Mouse (Mus musculus) CH12.LX (cell line): Measurements from ENCODE around the gene Pigx. TPM values are rescaled to one million over a fixed set of nuclear protein-coding genes. Genes with fewer than 3 reads are reported as not detected.
"Not testable (repeated sequence)": the region's sequence is repeated elsewhere in the genome, so short reads cannot be mapped to it uniquely, and the experiment has no call there.

Experiments used
- DNase-seq: peaks from one replicate; pipeline ENCODE4 v3.0.0-alpha.2; 2013; ENCODE audit errors: extremely low read depth
- H3K27ac ChIP-seq: 2 replicates; pipeline ENCODE4 v1.5.1; 2012; ENCODE audit warnings: low read depth, mild to moderate bottlenecking, control low read depth, moderate library complexity; ENCODE audit not compliant: insufficient read depth
- H3K27me3 ChIP-seq: replicated peaks from 2 replicates; pipeline ENCODE3; 2012; ENCODE audit warnings: inconsistent platforms
- H3K36me3 ChIP-seq, 2 experiments: replicated peaks in 1 of 2; 2 replicates each; pipeline versions ENCODE3 to v1.6.1; 2012; ENCODE audit warnings: inconsistent platforms in 1 of 2, low read length in 1 of 2, mild to moderate bottlenecking in 1 of 2, mixed read lengths in 1 of 2, moderate library complexity in 1 of 2; ENCODE audit not compliant: control insufficient read depth in 1 of 2, insufficient read depth in 1 of 2
- H3K4me1 ChIP-seq, 2 experiments: 2 replicates each; pipeline ENCODE4 v1.6.1; 2012; ENCODE audit warnings: inconsistent platforms in 1 of 2, moderate library complexity in 1 of 2; ENCODE audit not compliant: insufficient read depth in 2 of 2, control insufficient read depth in 1 of 2
- H3K4me2 ChIP-seq: 2 replicates; pipeline ENCODE4 v1.6.1; 2012; ENCODE audit warnings: low read depth, mild to moderate bottlenecking, control low read depth; ENCODE audit not compliant: poor library complexity, insufficient read depth, severe bottlenecking
- H3K4me3 ChIP-seq, 3 experiments: fragments of 150-350 bp in 1 of 3; sonication (generic) in 1 of 3; replicated peaks in 1 of 3; 2 replicates each; pipeline versions ENCODE3 to v1.5.1; 2011 to 2012; ENCODE audit warnings: low read depth in 2 of 3, low read length in 2 of 3, mild to moderate bottlenecking in 2 of 3, moderate library complexity in 2 of 3, control low read depth in 1 of 3, improper control_type of control experiment in 1 of 3, inconsistent platforms in 1 of 3, mixed read lengths in 1 of 3; ENCODE audit not compliant: poor library complexity in 1 of 3
- H3K79me2 ChIP-seq: replicated peaks from 2 replicates; pipeline ENCODE4 v1.6.1; 2012; ENCODE audit warnings: mild to moderate bottlenecking, moderate library complexity; ENCODE audit not compliant: control insufficient read depth, poor library complexity, insufficient read depth, severe bottlenecking; ENCODE audit errors: extremely low read depth
- H3K9ac ChIP-seq: 2 replicates; pipeline ENCODE4 v1.6.1; 2012; ENCODE audit warnings: low read depth, mild to moderate bottlenecking, control low read depth, moderate library complexity; ENCODE audit not compliant: insufficient read depth
- H3K9me3 ChIP-seq: replicated peaks from 2 replicates; pipeline ENCODE3; 2012; ENCODE audit warnings: low read length, inconsistent platforms, mixed read lengths
- BHLHE40 ChIP-seq: IDR thresholded peaks from 2 replicates; pipeline ENCODE4 v1.6.1; 2011; ENCODE audit warnings: mild to moderate bottlenecking, low read depth, low read length, improper control_type of control experiment
- CHD1 ChIP-seq: IDR thresholded peaks from 2 replicates; pipeline ENCODE4 v1.6.1; 2012; ENCODE audit warnings: low read depth, low read length, improper control_type of control experiment, inconsistent platforms
- CTCF ChIP-seq, 2 experiments: IDR thresholded peaks in 1 of 2; conservative IDR thresholded peaks in 1 of 2; 2 replicates each; pipeline ENCODE4 v1.5.1; 2011 to 2012; ENCODE audit warnings: low read depth in 2 of 2, low read length in 2 of 2, improper control_type of control experiment in 1 of 2, inconsistent platforms in 1 of 2, mild to moderate bottlenecking in 1 of 2, moderate library complexity in 1 of 2
- E2F4 ChIP-seq: IDR thresholded peaks from 2 replicates; pipeline ENCODE4 v1.6.1; 2011; ENCODE audit warnings: low read depth, low read length, improper control_type of control experiment; ENCODE audit not compliant: insufficient replicate concordance
- ELF1 ChIP-seq: IDR thresholded peaks from 2 replicates; pipeline ENCODE4 v1.6.1; 2014; ENCODE audit warnings: low read depth, mild to moderate bottlenecking, inconsistent platforms, low read length, improper control_type of control experiment
- HCFC1 ChIP-seq: IDR thresholded peaks from 2 replicates; pipeline ENCODE4 v1.6.1; 2012; ENCODE audit warnings: low read depth, mild to moderate bottlenecking, inconsistent platforms, low read length, improper control_type of control experiment
- JUND ChIP-seq: conservative IDR thresholded peaks from 2 replicates; pipeline ENCODE4 v1.6.1; 2011; ENCODE audit warnings: low read depth, low read length, improper control_type of control experiment
- KAT2A ChIP-seq: IDR thresholded peaks from 2 replicates; pipeline ENCODE4 v1.6.1; 2012; ENCODE audit warnings: low read length, improper control_type of control experiment, inconsistent platforms; ENCODE audit not compliant: insufficient replicate concordance
- MAFK ChIP-seq: IDR thresholded peaks from 2 replicates; pipeline ENCODE4 v1.6.1; 2011; ENCODE audit warnings: low read length, improper control_type of control experiment; ENCODE audit not compliant: insufficient replicate concordance
- MXI1 ChIP-seq: IDR thresholded peaks from 2 replicates; pipeline ENCODE4 v1.6.1; 2011; ENCODE audit warnings: mild to moderate bottlenecking, low read depth, low read length, improper control_type of control experiment
- MYC ChIP-seq: IDR thresholded peaks from 2 replicates; pipeline ENCODE4 v1.6.1; 2011; ENCODE audit warnings: low read depth, mild to moderate bottlenecking, improper control_type of control experiment, low read length
- PAX5 ChIP-seq: IDR thresholded peaks from 2 replicates; pipeline ENCODE4 v1.6.1; 2012; ENCODE audit warnings: low read length, inconsistent platforms, mixed read lengths
- POLR2A ChIP-seq: IDR thresholded peaks from 2 replicates; pipeline ENCODE4 v1.6.1; 2011; ENCODE audit warnings: low read depth, mild to moderate bottlenecking, improper control_type of control experiment, low read length
- RCOR1 ChIP-seq: conservative IDR thresholded peaks from 2 replicates; pipeline ENCODE4 v1.6.1; 2012; ENCODE audit warnings: low read depth, mild to moderate bottlenecking, inconsistent platforms, low read length, improper control_type of control experiment
- TBP ChIP-seq: conservative IDR thresholded peaks from 2 replicates; pipeline ENCODE4 v1.6.1; 2011; ENCODE audit warnings: low read depth, low read length, improper control_type of control experiment
- USF1 ChIP-seq: IDR thresholded peaks from 2 replicates; pipeline ENCODE4 v1.6.1; 2014; ENCODE audit warnings: low read depth, mild to moderate bottlenecking, inconsistent platforms, low read length, improper control_type of control experiment
- ZC3H11A ChIP-seq: IDR thresholded peaks from 2 replicates; pipeline ENCODE4 v1.6.1; 2012; ENCODE audit warnings: low read depth, mild to moderate bottlenecking, inconsistent platforms, low read length, improper control_type of control experiment
- ZKSCAN1 ChIP-seq: IDR thresholded peaks from 2 replicates; pipeline ENCODE4 v1.6.1; 2012; ENCODE audit warnings: low read depth, inconsistent platforms, low read length, improper control_type of control experiment, borderline replicate concordance
- ZMIZ1 ChIP-seq: IDR thresholded peaks from 2 replicates; pipeline ENCODE4 v1.6.1; 2012; ENCODE audit warnings: low read depth, mild to moderate bottlenecking, inconsistent platforms, low read length, improper control_type of control experiment
- ZNF384 ChIP-seq: IDR thresholded peaks from 2 replicates; pipeline ENCODE4 v1.6.1; 2012; ENCODE audit warnings: low read depth, low read length, improper control_type of control experiment, inconsistent platforms
- dilution Hi-C: fragments of 300-500 bp; cut with MboI; formaldehyde crosslinking; loops from 2 replicates; pipeline ENCODE4 v1.14.3; 2020; ENCODE audit warnings: low sequenced_read_pairs; ENCODE audit not compliant: extremely low pct_unique_long_range_greater_than_20kb, extremely low pct_ligation_motif_present
- in situ Hi-C: fragments of 300-500 bp; cut with MboI; formaldehyde crosslinking; loops from 3 replicates; pipeline ENCODE4 v1.14.3; 2019; ENCODE audit warnings: low sequenced_read_pairs, low pct_ligation_motif_present, low pct_unique_long_range_greater_than_20kb, mixed read lengths
- polyA plus RNA-seq: library from polyadenylated mRNA; unstranded; fragments of >175 nt; gene quantifications from 2 replicates; pipeline ENCODE4 v1.2.1, GENCODE M21; 2012; ENCODE audit warnings: low read depth; ENCODE audit not compliant: insufficient read length
- total RNA-seq, 2 experiments: library from RNA; depleted of rRNA; stranded (reverse); fragments of 300-350 nt in 1 of 2; fragments of >200 nt in 1 of 2; gene quantifications; 2 replicates each; pipeline ENCODE4 v1.2.3; 2012 to 2014

Gene Pigx
- total and polyA plus RNA-seq, 3 experiments: 48.1 to 83.0 (median 48.1) TPM

DNA sequence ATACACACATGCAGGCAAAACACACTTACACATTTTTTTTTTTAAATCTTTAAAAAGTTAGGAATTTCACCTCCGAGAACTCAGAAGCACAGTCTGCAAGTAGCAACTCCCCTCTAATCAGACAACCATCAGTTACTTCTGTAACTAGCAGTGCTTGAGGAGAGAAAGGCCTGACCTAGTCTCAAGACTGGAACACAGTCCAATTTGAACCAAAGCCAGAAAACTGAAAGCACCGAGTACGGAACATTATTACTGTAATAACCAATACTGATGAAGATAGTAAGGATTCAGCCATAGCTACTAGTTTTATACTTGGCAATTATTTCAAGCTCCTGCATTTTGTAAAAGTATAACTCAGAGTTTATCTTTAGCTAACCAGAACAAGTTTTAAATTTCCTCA lies 23.1 kb downstream of the Pigx start:
- Histone ChIP-seq H3K36me3 (peaks cover 4 to 25% of the 10 kb centered on the region in 2 experiments), H3K9me3 (no peaks in the 10 kb centered on the region), H3K9ac (peak overlapping the region; percentile 88; the same call in 1 of the 2 replicates), H3K4me3 (peak overlapping the region in 1 of 3 experiments; percentile 5), H3K4me1 (peaks cover 9 to 54% of the 10 kb centered on the region in 2 experiments), H3K4me2 (peak overlapping the region; percentile 92), H3K27ac (no peak overlapping the region), H3K27me3 (no peaks in the 10 kb centered on the region), H3K79me2 (peaks cover 65% of the 10 kb centered on the region)
- DNase-seq: no peak
- TF ChIP-seq CTCF (conservative IDR thresholded peaks at IDR 0.05 in 1 of 2, IDR thresholded peaks at IDR 0.05 in 1 of 2; ENCODE audit: low read depth in 2 of 2, low read length in 2 of 2) (no peak), CHD1 (no peak), HCFC1 (no peak), RCOR1 (no peak), ZC3H11A (no peak), KAT2A (no peak), USF1 (no peak), MYC (no peak), JUND (no peak), ZMIZ1 (no peak), ZNF384 (no peak), MXI1 (no peak)
- in situ Hi-C loops: no loop called here
- dilution Hi-C loops: no loop called here

DNA sequence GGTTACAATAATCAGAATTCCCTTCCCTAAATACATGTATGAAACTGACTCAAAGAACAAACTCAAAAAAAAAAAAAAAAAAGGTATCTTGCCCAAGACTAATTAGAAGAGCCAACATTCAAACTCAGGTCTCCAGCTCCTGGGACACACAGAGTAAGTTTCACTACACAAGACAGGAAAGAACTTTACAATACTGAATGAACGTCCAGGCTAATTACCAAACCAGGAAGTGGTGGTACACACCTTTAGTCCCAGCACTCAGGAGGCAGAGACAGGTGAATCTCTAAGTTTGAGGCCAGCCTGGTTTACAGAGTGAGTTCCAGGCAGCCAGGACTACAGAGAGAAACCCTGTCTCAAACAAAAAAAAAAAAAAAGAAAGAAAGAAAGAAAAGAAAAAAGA lies 23.8 kb downstream of the Pigx start:
- no peak for TF ChIP-seq POLR2A
- no peak for TF ChIP-seq MYC
- no peak for TF ChIP-seq E2F4
- TF ChIP-seq ZKSCAN1: no peak
- no peak for TF ChIP-seq PAX5
- no peak for TF ChIP-seq USF1
- TF ChIP-seq ZNF384: peak; percentile 49; the same call in 1 of the 2 replicates
- no peak for TF ChIP-seq CTCF (conservative IDR thresholded peaks at IDR 0.05 in 1 of 2, IDR thresholded peaks at IDR 0.05 in 1 of 2; ENCODE audit: low read depth in 2 of 2, low read length in 2 of 2)
- no peak for TF ChIP-seq TBP
- TF ChIP-seq ELF1: peak; percentile 61
- TF ChIP-seq MAFK: no peak
- TF ChIP-seq BHLHE40: no peak
- no peaks in the 10 kb centered on the region for H3K27me3 ChIP-seq
- no peak overlapping the region for H3K9ac ChIP-seq
- peaks cover 9 to 60% of the 10 kb centered on the region in 2 experiments for H3K4me1 ChIP-seq
- dilution Hi-C loops (no loop called here), in situ Hi-C loops (no loop called here)
- no peak for DNase-seq
- H3K9me3 ChIP-seq: no peaks in the 10 kb centered on the region
- no peak overlapping the region for H3K27ac ChIP-seq
- no peak overlapping the region for H3K4me3 ChIP-seq
- peaks cover 71% of the 10 kb centered on the region for H3K79me2 ChIP-seq
- peaks cover 4 to 25% of the 10 kb centered on the region in 2 experiments for H3K36me3 ChIP-seq
- H3K4me2 ChIP-seq: peak overlapping the region; percentile 92

DNA sequence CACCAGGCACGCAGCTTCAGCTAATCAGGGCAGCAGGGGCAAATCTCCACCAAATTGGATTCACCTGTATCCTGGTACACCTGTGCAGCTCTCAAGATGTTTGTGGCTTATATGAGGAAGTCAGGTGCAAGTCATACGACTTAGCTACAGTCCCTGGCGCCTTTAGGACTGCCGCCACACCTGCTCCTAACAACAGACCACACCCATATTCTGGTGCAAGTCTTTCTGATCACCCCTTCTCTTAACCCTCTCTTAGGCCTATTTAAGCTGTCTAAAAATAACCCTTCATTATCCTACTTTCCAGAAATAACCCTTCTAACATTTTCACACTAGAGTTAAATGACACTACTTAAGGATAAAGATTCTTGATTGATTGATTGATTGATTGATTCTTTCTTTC lies 29.5 kb downstream of the Pigx start:
- H3K9me3 ChIP-seq, H3K27me3 ChIP-seq, H3K4me2 ChIP-seq, dilution Hi-C loops, DNase-seq, H3K4me3 ChIP-seq, in situ Hi-C loops, H3K9ac ChIP-seq, H3K27ac ChIP-seq: not testable (repeated sequence)
- Histone ChIP-seq H3K4me1 (peaks cover 9 to 77% of the 10 kb centered on the region in 2 experiments; a peak in 3 of 4 replicates), H3K36me3 (peaks cover 4 to 53% of the 10 kb centered on the region in 2 experiments), H3K79me2 (peaks cover 81% of the 10 kb centered on the region)
